18 mouse cellular contexts compared by ENCODE assay signal in the genomic region with DNA sequence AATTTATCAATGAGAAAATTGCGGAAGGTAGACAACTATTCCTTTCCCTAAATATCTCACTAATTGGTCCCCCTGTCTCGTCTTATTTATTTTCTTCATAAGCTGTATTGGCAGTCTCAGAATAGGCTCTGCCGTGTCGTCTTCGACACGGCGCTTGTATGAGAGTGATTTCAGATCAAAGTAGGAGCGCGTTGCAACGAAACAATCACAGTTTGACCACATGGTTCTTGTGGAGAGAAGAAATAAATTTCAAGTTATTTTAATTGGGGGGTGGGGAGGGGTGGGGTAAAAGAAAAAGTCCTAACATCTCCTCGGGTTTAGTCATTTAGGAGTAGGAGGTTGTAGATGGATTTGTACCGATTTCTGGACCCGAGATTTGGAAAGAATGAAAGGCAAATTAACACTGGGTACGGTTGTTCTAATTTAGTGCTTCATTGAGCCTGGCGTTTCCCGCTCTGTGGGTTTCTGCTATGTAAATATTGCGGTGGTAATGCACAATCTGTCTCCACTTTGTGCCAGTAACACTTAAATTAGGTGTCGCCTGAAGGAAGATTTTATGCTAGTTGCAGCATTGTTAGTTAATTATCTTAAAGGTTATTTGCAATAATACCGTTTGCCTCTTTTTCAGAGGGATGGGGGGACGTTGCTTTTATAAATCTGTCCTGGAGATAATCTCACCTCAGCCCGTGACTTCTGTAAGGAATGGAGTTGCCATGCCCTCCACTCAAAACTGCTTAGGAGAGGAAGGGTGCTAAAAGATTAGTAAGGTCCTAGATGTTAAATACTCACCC.
DNase-seq lines count a peak whose midpoint lies in the region; ATAC-seq lines count a peak whose summit lies in the region.
"Had no signal": no experiment of that assay in that cellular context is flagged by ENCODE, and none has a peak within 500 bp of the region (broad histone marks: within the 10 kb centered on the region; RNA-seq: fewer than 3 reads in every experiment).

No protein-coding gene starts in this region.

- intact Hi-C loops in left cerebral cortex, postnatal 25 days (cut with DNase I) = loop anchor here (5.0 kb wide), 2 partner anchors 78 to 88 kb away; no protein-coding TSS in a partner anchor

- peak; percentile 24; the same call in 1 of the 2 replicates for ATAC-seq in neural tube, embryonic 12.5 days (ENCODE audit: low FRiP score, low read depth)
- peak; percentile 68 for ATAC-seq in forebrain, embryonic 16.5 days

- no peaks in the 10 kb centered on the region for H3K36me3 ChIP-seq in neural tube, embryonic 12.5 days
- H3K36me3 ChIP-seq in forebrain, embryonic 16.5 days (ENCODE audit: control insufficient read depth, insufficient read depth) = no peaks in the 10 kb centered on the region
- H3K36me3 ChIP-seq: liver, embryonic 13.5 days; stomach, embryonic 15.5 days had no signal

- 28% methylated on average over 21 of the region's 21 CpGs for WGBS in neural tube, embryonic 12.5 days
- 11% methylated on average over 21 of the region's 21 CpGs for WGBS in forebrain, embryonic 16.5 days

- H3K27me3 ChIP-seq in neural tube, embryonic 12.5 days (replicated peaks) = peaks cover 6% of the 10 kb centered on the region; the same call in 1 of the 2 replicates
- H3K27me3 ChIP-seq in forebrain, embryonic 16.5 days (replicated peaks; ENCODE audit: control insufficient read depth, insufficient read depth, low read length) = peaks cover 9% of the 10 kb centered on the region
- H3K27me3 ChIP-seq: liver, embryonic 13.5 days; stomach, embryonic 15.5 days had no signal

- no peak overlapping the region for H3K9ac ChIP-seq in neural tube, embryonic 12.5 days
- no peak overlapping the region for H3K9ac ChIP-seq in forebrain, embryonic 16.5 days (replicated peaks; ENCODE audit: low read depth, low read length)
- H3K9ac ChIP-seq: liver, embryonic 13.5 days; stomach, embryonic 15.5 days had no signal

- DNase-seq in heart, adult 11 months = peak; percentile 68
- DNase-seq in heart, adult 9 months (ENCODE audit: low spot score in 2 of 2) = no peak
- DNase-seq in neural tube, embryonic 10.5 days (ENCODE audit: extremely low spot score, low spot score) = no peak
- DNase-seq in urinary bladder, postnatal 10 days (ENCODE audit: low spot score) = no peak
- no peak for DNase-seq in frontal cortex, postnatal 14 days (ENCODE audit: low spot score in 2 of 2)
- DNase-seq in left cerebral cortex, postnatal 25 days (ENCODE audit: low spot score in 2 of 2) = no peak
- DNase-seq: adrenal gland, adult 8-10 months; gastrocnemius, postnatal 10 days; heart, postnatal 10 days; layer of hippocampus, postnatal 36 days; liver, embryonic 13.5 days; lung, postnatal 36 days; right cerebral cortex, postnatal 14 days had no signal

- no peaks in the 10 kb centered on the region for H3K9me3 ChIP-seq in neural tube, embryonic 12.5 days
- H3K9me3 ChIP-seq in forebrain, embryonic 16.5 days (ENCODE audit: control insufficient read depth, low read length) = no peaks in the 10 kb centered on the region
- H3K9me3 ChIP-seq: liver, embryonic 13.5 days; stomach, embryonic 15.5 days had no signal

- H3K27ac ChIP-seq in neural tube, embryonic 12.5 days = no peak overlapping the region
- H3K27ac ChIP-seq in forebrain, embryonic 16.5 days (ENCODE audit: low read length) = no peak overlapping the region
- H3K27ac ChIP-seq: kidney, postnatal 0 days; liver, embryonic 13.5 days; stomach, embryonic 15.5 days had no signal

- H3K4me3 ChIP-seq in neural tube, embryonic 12.5 days = no peak overlapping the region
- no peak overlapping the region for H3K4me3 ChIP-seq in forebrain, embryonic 16.5 days (replicated peaks; ENCODE audit: low read length)
- H3K4me3 ChIP-seq: erythroblast, embryonic 14.5 days; liver, embryonic 13.5 days; stomach, embryonic 15.5 days had no signal

- peak overlapping the region; percentile 13; the same call in 1 of the 2 replicates for H3K4me2 ChIP-seq in neural tube, embryonic 12.5 days (replicated peaks)
- H3K4me2 ChIP-seq in forebrain, embryonic 16.5 days (ENCODE audit: low read length) = peak overlapping the region; percentile 37
- H3K4me2 ChIP-seq: liver, embryonic 13.5 days; stomach, embryonic 15.5 days had no signal

- H3K4me1 ChIP-seq in neural tube, embryonic 12.5 days = peaks cover 17% of the 10 kb centered on the region
- peaks cover 17% of the 10 kb centered on the region for H3K4me1 ChIP-seq in forebrain, embryonic 16.5 days (replicated peaks; ENCODE audit: control insufficient read depth, insufficient read depth, low read length)
- H3K4me1 ChIP-seq: liver, embryonic 13.5 days; stomach, embryonic 15.5 days had no signal
